Comparison of ENCODE assay signal across 8 mouse cellular contexts in the genomic region with DNA sequence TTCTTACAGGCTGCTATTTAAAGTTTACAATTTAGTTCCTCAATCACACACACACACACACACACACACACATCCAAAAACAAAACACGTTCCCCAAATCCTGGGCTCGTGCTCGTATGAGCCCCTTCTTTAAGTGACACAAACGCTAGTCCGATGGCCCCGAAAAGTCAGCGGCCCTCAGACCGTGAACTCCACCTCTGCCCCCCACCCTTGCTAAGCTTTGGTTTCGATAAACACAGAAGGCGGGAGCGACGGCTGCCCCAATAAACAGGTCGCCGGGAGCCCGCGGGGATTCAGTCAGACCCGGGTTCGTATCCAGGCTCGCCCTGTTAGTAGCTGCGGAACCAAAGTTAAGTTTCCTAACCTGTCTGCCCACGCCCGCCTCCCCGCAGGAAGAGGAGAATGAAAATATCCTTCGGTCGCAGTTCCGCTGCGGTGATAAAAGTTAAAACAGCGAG. TPM values are rescaled to one million over a fixed set of nuclear protein-coding genes. Genes with fewer than 3 reads are reported as not detected.
DNase-seq lines count a peak whose midpoint lies in the region; ATAC-seq and TF ChIP-seq lines count a peak whose summit lies in the region.

No protein-coding gene starts in this region.

- WGBS in intestine, postnatal 0 days: under 1% methylated on average over 28 of the region's 28 CpGs
- 0% methylated on average over 28 of the region's 28 CpGs for WGBS in limb, embryonic 13.5 days
- WGBS in midbrain, embryonic 14.5 days: under 1% methylated on average over 28 of the region's 28 CpGs
- under 1% methylated on average over 28 of the region's 28 CpGs for WGBS in spleen, adult 2 months

- intact Hi-C loops in gastrocnemius, postnatal 36 days (cut with DNase I): no loop called here

- H3K36me3 ChIP-seq in intestine, postnatal 0 days (ENCODE audit: control insufficient read depth, insufficient read depth): peaks cover 4% of the 10 kb centered on the region; the same call in 1 of the 2 replicates
- H3K36me3 ChIP-seq in limb, embryonic 13.5 days: peaks cover 21% of the 10 kb centered on the region
- peaks cover 20% of the 10 kb centered on the region for H3K36me3 ChIP-seq in midbrain, embryonic 14.5 days (ENCODE audit: control insufficient read depth, insufficient read depth, low read length)
- H3K36me3 ChIP-seq in spleen, adult 2 months (ENCODE audit: control insufficient read depth, insufficient read depth, low read length): peaks cover 4% of the 10 kb centered on the region

- peak overlapping the region; percentile 99 for H3K4me3 ChIP-seq in cortical plate, adult 2 months (ENCODE audit: insufficient read depth, low read length)
- H3K4me3 ChIP-seq in intestine, postnatal 0 days (ENCODE audit: low read depth, low read length): peak overlapping the region; percentile 95
- H3K4me3 ChIP-seq in limb, embryonic 13.5 days: peak overlapping the region; percentile 88
- peak overlapping the region; percentile 93 for H3K4me3 ChIP-seq in midbrain, embryonic 14.5 days (replicated peaks; ENCODE audit: low read depth, low read length)
- peak overlapping the region; percentile 84 for H3K4me3 ChIP-seq in spleen, adult 2 months (ENCODE audit: extremely low read depth, insufficient read depth, insufficient read length)

- no peaks in the 10 kb centered on the region for H3K9me3 ChIP-seq in intestine, postnatal 0 days (ENCODE audit: control insufficient read depth)
- no peaks in the 10 kb centered on the region for H3K9me3 ChIP-seq in limb, embryonic 13.5 days
- no peaks in the 10 kb centered on the region for H3K9me3 ChIP-seq in midbrain, embryonic 14.5 days (ENCODE audit: control insufficient read depth, low read length)

- H3K4me1 ChIP-seq in cortical plate, adult 2 months (ENCODE audit: control insufficient read depth, insufficient read depth, low read length): peaks cover 1% of the 10 kb centered on the region; the same call in 1 of the 2 replicates
- H3K4me1 ChIP-seq in intestine, postnatal 0 days (replicated peaks; ENCODE audit: control insufficient read depth, insufficient read depth, low read length): no peaks in the 10 kb centered on the region
- peaks cover 10% of the 10 kb centered on the region for H3K4me1 ChIP-seq in limb, embryonic 13.5 days
- peaks cover 10% of the 10 kb centered on the region; the same call in 1 of the 2 replicates for H3K4me1 ChIP-seq in midbrain, embryonic 14.5 days (ENCODE audit: control insufficient read depth, insufficient read depth, low read length)
- H3K4me1 ChIP-seq in spleen, adult 2 months (ENCODE audit: control insufficient read depth, insufficient read depth, insufficient read length): peaks cover 2% of the 10 kb centered on the region; the same call in 1 of the 2 replicates

- no peaks in the 10 kb centered on the region for H3K27me3 ChIP-seq in intestine, postnatal 0 days (replicated peaks; ENCODE audit: control insufficient read depth, insufficient read depth, low read length)
- H3K27me3 ChIP-seq in limb, embryonic 13.5 days: no peaks in the 10 kb centered on the region
- no peaks in the 10 kb centered on the region for H3K27me3 ChIP-seq in midbrain, embryonic 14.5 days (ENCODE audit: control insufficient read depth, insufficient read depth, low read length)
- no peaks in the 10 kb centered on the region for H3K27me3 ChIP-seq in spleen, adult 2 months (ENCODE audit: control insufficient read depth, insufficient read depth, low read length)

- DNase-seq in cerebellum, adult 11-12 months: peak; percentile 43
- no peak for DNase-seq in cerebellum, postnatal 4 days (ENCODE audit: low spot score in 2 of 2)
- DNase-seq in gastrocnemius, postnatal 36 days: peak; percentile 24 to 54
- DNase-seq in midbrain, embryonic 14.5 days: peak; percentile 36
- peak; percentile 46 to 49 for DNase-seq in spleen, adult 2 months (ENCODE audit: low read depth in 1 of 2, low spot score in 2 of 2)

- no peak for TF ChIP-seq POLR2A in cortical plate, adult 2 months (IDR thresholded peaks at IDR 0.05; ENCODE audit: extremely low read depth, insufficient read depth, low read length)
- TF ChIP-seq POLR2A in spleen, adult 2 months (IDR thresholded peaks at IDR 0.05; ENCODE audit: low read depth, low read length): no peak

- no peak for ATAC-seq in intestine, postnatal 0 days
- no peak for ATAC-seq in limb, embryonic 13.5 days (ENCODE audit: low FRiP score, low read depth)
- no peak for ATAC-seq in midbrain, embryonic 14.5 days (ENCODE audit: low FRiP score, low TSS enrichment)

- peak overlapping the region; percentile 56; the same call in 1 of the 2 replicates for H3K27ac ChIP-seq in cortical plate, adult 2 months (ENCODE audit: insufficient read depth, low read length)
- H3K27ac ChIP-seq in intestine, postnatal 0 days (ENCODE audit: low read depth, low read length): peak overlapping the region; percentile 79
- peak overlapping the region; percentile 90 for H3K27ac ChIP-seq in limb, embryonic 13.5 days
- H3K27ac ChIP-seq in midbrain, embryonic 14.5 days (replicated peaks; ENCODE audit: low read depth, low read length): peak overlapping the region; percentile 67
- H3K27ac ChIP-seq in spleen, adult 2 months (ENCODE audit: insufficient read depth, low read length): peak overlapping the region; percentile 77

- peak overlapping the region; percentile 73 for H3K4me2 ChIP-seq in intestine, postnatal 0 days (replicated peaks; ENCODE audit: low read depth)
- peak overlapping the region; percentile 72 for H3K4me2 ChIP-seq in limb, embryonic 13.5 days (replicated peaks)
- peak overlapping the region; percentile 79 for H3K4me2 ChIP-seq in midbrain, embryonic 14.5 days (ENCODE audit: low read length)

- H3K9ac ChIP-seq in intestine, postnatal 0 days (ENCODE audit: low read depth, low read length): peak overlapping the region; percentile 94
- H3K9ac ChIP-seq in limb, embryonic 13.5 days: peak overlapping the region; percentile 91
- H3K9ac ChIP-seq in midbrain, embryonic 14.5 days (replicated peaks; ENCODE audit: low read length): peak overlapping the region; percentile 88

- TF ChIP-seq CTCF in cortical plate, adult 2 months (IDR thresholded peaks at IDR 0.05; ENCODE audit: extremely low read depth, insufficient read depth, low read length): no peak
- no peak for TF ChIP-seq CTCF in intestine, postnatal 0 days (IDR thresholded peaks at IDR 0.05; ENCODE audit: low read depth)
- TF ChIP-seq CTCF in spleen, adult 2 months (IDR thresholded peaks at IDR 0.05; ENCODE audit: extremely low read depth, insufficient read depth, insufficient read length, insufficient replicate concordance): no peak

RNA-seq across cellular contexts. Expression of a gene that starts 0.6 kb away (rescaled TPM):
- 15.2 TPM in 2 replicates for polyA plus RNA-seq in cortical plate, adult 2 months (2012; rRNA removed)
- total RNA-seq in gastrocnemius, postnatal 36 days (2021): 1 to 10 TPM; 3.4 to 4.9 TPM
- 16.0 and 16.1 TPM in 2 replicates for polyA plus RNA-seq in intestine, postnatal 0 days (2015; fragmentation: Nextera tagmentation; extraction: Ambion mirVana)
- polyA plus RNA-seq in limb, embryonic 13.5 days (2015; fragmentation: Nextera tagmentation; extraction: Ambion mirVana): 49.2 and 56.9 TPM in 2 replicates
- 15.0 and 30.9 TPM in 2 replicates for polyA plus RNA-seq in midbrain, embryonic 14.5 days (2014; fragmentation: Nextera tagmentation; extraction: Ambion mirVana)
- polyA plus RNA-seq in spleen, adult 2 months (2012; rRNA removed): 10.6 and 10.9 TPM in 2 replicates

RNA-seq across cellular contexts. Expression of a gene that starts 38.6 kb away (rescaled TPM):
- polyA plus RNA-seq in cortical plate, adult 2 months (2012; rRNA removed): 0.25 and 0.38 TPM in 2 replicates
- under 1 TPM; 0.44 to 0.92 TPM for total RNA-seq in gastrocnemius, postnatal 36 days (2021)
- polyA plus RNA-seq in intestine, postnatal 0 days (2015; fragmentation: Nextera tagmentation; extraction: Ambion mirVana): 10.0 TPM in 2 replicates
- polyA plus RNA-seq in limb, embryonic 13.5 days (2015; fragmentation: Nextera tagmentation; extraction: Ambion mirVana): 0.42 and 0.47 TPM in 2 replicates
- 0.78 TPM in 1 of 2 replicates, not detected in the other for polyA plus RNA-seq in midbrain, embryonic 14.5 days (2014; fragmentation: Nextera tagmentation; extraction: Ambion mirVana)
- polyA plus RNA-seq in spleen, adult 2 months (2012; rRNA removed): 1.0 and 1.1 TPM in 2 replicates

RNA-seq across cellular contexts. Expression of a gene that starts 40.4 kb away (rescaled TPM):
- 66.2 and 69.3 TPM in 2 replicates for polyA plus RNA-seq in cortical plate, adult 2 months (2012; rRNA removed)
- total RNA-seq in gastrocnemius, postnatal 36 days (2021): 10 to 100 TPM; 33.4 to 34.0 TPM
- 26.5 and 29.1 TPM in 2 replicates for polyA plus RNA-seq in intestine, postnatal 0 days (2015; fragmentation: Nextera tagmentation; extraction: Ambion mirVana)
- 81.7 and 83.1 TPM in 2 replicates for polyA plus RNA-seq in limb, embryonic 13.5 days (2015; fragmentation: Nextera tagmentation; extraction: Ambion mirVana)
- 70.1 and 91.1 TPM in 2 replicates for polyA plus RNA-seq in midbrain, embryonic 14.5 days (2014; fragmentation: Nextera tagmentation; extraction: Ambion mirVana)
- polyA plus RNA-seq in spleen, adult 2 months (2012; rRNA removed): 22.6 and 24.9 TPM in 2 replicates

Comparison
In these comparisons a context has a peak if more than half of its experiments do, and no peak if none do; other contexts are left out.
1. DNase-seq: peak in cerebellum, adult 11-12 months (single experiment), gastrocnemius, postnatal 36 days (2 of 2), midbrain, embryonic 14.5 days (single experiment) and spleen, adult 2 months (2 of 2); none in cerebellum, postnatal 4 days (0 of 2).
2. Peak in every context shown above with its lines, with median percentiles within 50 percentile points of each other: H3K27ac ChIP-seq, H3K4me3 ChIP-seq, H3K4me2 ChIP-seq and H3K9ac ChIP-seq.